Mouse (Mus musculus) right cerebral cortex, adult 18-20 months (tissue): ENCODE results near the gene Rsrp1.

Experiments used
- DNase-seq: peaks from one replicate; pipeline ENCODE4 v3.0.0; 2022; ENCODE audit warnings: mixed read lengths

The Rsrp1 gene

GRCm38 (mm10) chr4:134967887-134968604 is 44.7 kb downstream of the Rsrp1 start:
- no peak for DNase-seq

GRCm38 (mm10) chr4:134968605-134968976 is 45.2 kb downstream of the Rsrp1 start:
- no peak for DNase-seq

- DNase-seq = no peak
These were observed 52.0 kb downstream of the Rsrp1 start for GRCm38 (mm10) chr4:134975261-134975928.

- DNase-seq = no peak
These were observed 52.5 kb downstream of the Rsrp1 start for GRCm38 (mm10) chr4:134975929-134976308.
